Mouse (Mus musculus) lung, postnatal 10 days (tissue): ENCODE measurements at regions not wholly inside any gene's neighbourhood (a gene's known extent, or its start where the extent isn't known, plus 50 kb on each side); places are given as distances from the start of the nearest gene placed in this dataset.

Source experiments
- DNase-seq: peaks from one replicate; pipeline ENCODE4 v3.0.0; 2021

DNA sequence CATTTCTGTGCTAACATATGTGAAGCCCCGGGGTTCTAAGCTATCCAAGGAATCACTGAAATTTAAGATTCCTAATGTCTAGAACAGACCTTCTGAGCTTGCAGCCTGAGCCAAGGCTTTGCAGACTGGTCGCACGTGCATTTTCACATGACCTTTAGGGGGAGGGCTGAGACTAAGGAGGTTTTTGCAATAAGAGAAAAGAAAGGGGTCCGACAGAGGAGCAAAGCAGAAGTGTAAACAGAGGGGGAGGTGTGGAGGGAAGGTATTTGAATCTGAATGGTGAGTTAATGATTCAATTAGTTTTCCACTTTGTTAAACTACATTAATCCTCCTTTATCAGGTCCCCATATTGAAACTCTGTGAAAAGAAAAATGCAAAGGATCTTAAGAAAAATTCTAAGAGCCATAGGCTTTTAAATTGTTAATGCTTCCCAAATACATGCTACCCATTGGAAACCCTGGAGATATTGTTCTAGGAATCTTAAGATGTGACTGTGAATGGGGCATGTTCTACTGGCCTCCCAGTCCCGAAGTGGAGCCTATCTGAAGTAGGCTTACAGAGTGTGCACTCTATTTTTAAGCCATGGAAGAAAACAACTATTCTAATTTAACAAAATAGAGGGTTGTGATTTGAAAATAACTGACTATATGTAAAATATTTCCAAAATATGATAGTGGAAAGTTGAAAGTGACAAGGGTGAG, 322.9 kb downstream of the Epha7 start:
- DNase-seq: no peak

DNA sequence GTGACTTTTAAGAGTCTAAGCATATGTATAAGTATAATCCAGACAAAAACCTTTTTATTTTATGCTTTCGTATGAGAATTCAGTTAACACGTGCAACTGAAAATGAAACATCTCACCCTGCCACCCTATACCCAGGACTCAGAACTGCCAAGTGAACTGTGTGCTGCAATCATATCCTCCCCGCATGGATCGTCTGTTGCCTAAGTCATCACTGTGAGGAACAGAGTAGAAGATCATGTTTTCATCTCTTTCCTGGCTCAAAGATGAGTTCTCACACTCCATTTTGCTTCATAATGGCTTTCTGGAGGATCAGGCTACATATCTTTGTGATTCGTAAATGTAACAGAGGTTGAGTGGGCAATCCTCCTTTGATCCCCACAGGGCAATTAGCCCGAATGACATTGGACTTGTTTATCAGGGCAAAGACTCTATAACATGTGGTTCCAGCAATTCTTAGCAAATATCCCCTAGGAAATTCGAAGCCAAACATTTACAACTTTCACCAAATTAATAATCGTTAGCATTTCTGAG, 325.9 kb downstream of the Epha7 start:
- no peak for DNase-seq

DNA sequence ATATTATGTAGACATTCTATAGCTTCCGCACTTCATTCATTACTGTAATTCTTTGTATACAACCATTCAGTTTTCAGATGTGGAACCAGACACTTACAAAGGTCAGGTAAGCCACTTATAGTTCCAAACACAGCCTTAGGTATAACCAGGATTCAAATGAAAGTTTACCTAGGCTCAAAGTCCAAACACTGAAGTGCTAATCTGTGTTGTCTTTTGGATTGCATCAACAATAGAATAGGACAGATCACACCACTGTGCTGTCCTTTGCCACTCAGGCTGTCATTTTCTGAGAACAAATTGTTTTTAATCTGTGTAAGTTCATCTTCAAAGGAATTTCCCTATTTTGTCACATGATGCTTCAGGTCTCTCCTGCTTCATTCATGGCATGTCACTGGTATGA, 330.5 kb downstream of the Epha7 start:
- DNase-seq: no peak

DNA sequence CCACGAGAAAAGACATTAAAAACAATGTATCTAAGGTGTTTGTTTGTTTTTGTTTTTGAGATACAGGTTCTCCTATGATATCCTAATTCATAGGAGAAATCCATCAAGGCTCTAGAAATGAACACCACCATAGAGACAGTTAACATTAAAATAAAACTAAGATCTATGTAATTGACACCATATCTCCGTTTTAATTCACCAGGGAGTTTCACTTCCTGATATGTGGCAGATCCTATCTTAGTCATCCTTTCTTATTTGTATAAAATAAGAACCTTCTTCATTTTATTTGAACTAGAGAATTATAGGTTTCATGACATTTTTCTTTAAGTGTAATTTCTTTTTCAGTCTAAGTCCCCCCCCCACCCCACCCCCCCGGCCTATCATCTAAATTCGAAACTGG, 332.3 kb downstream of the Epha7 start:
- DNase-seq: no peak

DNA sequence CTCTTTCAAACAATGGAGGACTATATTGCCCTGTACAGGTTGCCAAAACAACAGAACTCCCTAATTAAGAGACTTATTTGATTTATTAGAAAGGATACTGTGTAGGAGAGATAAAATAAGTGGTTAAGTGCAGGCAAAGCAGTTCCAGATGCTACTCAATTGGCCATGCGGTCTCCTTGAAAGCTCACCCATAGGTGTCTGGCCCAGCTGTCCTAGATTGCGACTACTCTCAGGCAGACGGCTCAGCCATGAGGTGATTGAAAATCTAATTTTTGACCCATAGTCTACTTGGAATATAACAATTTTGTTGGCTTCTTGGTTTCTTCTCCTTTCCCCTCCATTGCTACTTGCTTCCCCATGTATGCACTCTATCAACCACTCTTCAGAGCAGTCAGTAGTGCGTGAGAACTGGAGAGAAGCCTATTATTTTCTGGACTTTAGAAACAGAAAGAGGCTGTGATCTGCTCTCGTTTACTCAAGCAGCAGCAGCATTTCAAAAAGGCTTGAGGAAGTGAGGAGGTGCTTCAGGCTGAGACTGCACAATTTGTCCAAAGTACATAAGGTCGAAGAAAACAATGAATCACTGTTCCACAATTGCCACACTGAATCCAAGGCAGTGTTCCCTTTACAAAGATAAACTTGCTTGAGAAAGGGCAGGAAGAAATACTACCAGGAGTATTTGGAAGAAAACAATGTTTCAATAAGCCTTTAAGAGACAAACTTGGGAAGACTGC, 339.4 kb downstream of the Epha7 start:
- peak; percentile 6 for DNase-seq

DNA sequence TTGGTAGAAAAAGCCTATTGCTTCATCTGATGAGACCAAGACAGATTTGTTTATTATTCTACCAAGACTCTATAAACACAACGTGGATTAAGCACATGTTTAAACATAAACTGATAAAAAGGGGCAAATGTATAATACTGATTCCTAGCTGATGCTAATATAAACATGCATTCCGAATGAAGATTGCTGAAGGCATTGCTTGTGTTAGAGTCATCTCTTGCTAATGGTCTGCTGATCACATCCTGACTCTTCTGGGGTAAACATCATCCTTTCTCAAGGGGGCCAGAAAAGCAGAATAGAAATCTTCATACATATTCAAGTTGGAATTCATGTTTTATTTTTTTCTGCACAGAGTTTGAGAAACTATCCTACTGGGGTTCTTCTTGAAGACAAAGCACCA, 369.6 kb downstream of the Epha7 start:
- no peak for DNase-seq

DNA sequence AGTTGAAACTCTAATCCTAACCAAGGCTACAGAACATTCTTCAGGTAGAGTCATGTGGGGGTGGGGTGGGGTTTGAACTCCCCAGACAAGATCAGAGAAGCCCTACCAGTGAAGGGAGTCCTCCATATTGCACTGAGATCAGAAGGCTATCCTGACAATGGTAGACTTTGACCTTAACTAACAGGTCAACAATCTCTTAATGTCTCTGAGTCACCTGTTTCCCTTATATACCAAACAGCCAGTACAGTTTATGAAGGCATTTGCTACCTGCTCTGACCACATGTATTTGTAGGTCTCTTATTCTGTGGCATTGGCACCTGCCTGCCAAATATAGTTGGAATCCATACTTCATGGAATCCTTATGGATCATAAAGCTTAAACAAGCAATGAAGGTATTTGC, 370.5 kb downstream of the Epha7 start:
- no peak for DNase-seq

DNA sequence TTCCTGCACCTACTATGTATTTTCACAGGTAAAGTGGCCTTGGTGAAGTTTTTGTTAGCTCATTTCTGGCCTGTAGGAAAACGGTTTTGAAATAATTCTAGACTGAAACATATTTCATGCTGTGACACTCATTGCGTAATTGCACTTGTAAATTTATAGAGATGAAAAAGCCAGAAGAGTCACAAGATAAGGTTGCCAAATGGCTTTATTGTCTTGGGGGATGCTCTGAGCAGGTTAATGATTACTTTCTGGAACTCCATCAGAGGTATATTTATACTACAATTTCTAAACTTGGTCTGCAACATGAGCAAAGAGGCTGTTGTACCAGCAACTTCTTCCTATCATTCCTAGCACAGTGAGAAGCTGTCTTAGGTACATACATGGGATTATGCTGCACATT, 370.9 kb downstream of the Epha7 start:
- no peak for DNase-seq

DNA sequence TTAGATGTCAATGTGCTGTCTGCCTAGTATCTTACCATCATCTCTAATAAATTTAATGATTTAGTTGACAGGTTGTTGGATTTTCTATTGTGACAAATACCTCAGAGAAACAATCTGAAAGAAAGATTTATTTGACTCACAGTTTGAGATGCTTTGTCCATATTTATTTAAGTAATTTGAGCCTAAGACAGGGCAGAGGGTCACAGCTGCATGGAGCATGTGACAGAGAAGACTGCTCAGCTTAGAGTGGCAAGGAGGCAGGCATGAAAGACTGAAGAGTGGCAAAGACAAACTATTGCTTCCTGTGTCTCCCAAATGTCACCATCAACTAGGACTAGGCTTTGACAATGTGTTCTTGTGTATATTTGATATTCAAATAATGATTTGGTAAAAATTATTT, 388.0 kb downstream of the Epha7 start:
- no peak for DNase-seq
